Mouse (Mus musculus) c-Kit-positive CD71-negative TER-119-negative erythroid progenitor cells, embryonic 14.5 days (primary cell): ENCODE data around the gene Cacnb1.

Experiments used
- DNase-seq: peaks from one replicate; pipeline ENCODE4 v3.0.0-alpha.2; 2013; ENCODE audit warnings: low read depth

Gene Cacnb1

DNA sequence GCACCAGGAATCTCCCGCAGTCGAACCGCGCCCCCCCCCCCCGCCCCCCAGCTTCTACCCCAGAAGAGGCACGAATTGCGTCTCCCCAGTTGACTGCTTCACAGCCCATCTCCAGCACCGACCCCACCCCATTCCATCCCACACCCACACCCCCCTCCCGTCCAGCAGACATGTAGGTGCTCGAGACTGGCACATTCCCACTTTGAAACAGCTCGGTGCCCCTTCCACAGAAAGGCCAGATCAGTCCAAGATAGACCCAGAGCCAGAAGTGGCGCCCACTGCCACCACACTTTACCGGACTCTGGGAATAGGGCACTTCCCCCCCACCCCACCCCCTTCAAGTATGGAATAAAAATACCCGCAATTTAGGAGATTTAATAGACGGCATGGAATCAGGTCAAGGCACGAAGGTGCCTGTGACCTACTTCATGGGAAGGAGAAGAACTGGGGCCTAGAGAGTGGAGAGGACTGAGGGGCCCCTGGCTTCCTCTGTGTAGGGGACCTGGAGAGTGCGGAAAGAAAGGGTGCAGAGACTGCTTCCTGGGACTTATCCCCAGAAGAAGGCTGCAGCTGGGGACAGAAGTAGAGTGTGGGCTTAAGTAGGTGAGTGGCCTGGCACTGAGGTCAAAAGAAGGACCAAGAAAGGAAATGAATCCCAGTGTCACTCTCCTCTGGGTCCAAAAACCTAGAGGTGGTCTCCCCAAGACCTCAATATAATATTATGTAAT is 35.9 kb downstream of the Cacnb1 start:
- DNase-seq: no peak

DNA sequence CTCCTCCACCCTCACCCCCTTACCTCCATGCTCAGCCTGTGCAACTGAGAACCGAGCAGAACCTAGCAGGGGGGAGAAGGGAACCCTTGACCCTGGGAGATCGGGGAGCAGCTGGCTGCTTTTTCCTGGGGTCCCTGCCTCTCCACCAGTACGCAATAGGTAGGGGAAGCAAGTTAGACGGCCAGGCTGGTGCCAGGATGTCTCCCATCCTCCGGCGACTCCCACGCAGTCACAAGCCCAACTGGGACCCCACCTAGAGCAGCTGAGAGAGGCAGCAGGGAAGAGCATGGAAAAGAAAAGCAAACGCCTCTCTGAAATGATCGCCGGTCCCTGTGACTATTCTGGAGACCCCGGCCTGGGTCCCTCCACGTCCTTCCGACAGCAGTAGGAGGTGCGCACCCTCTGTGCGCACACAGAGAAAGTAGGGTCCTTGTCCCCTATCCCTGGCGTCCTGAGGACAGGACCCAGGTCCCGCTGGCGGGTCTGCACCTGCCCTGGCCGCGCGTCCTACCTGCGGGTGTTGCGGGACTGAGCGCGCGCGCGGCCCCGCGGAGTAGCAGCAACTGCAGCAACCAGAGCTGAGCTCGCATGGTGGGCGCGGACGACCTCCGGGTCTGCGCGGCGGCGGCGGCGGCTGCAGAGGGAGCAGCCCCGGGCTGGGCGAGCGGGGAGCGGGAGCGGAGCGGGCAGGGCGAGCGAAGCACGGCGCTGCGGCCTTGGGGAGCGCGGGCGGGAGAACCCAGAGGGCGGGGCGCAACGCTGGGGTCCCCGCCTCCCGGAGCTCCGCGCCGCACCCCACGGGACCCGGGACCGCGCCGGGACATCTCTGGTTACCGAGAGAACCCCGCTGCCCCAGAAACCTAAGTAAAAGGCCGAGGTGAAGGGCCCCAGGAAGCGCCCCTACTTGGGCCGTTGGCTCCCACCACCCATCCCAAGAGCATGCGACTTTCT is 36.8 kb downstream of the Cacnb1 start, which contains the start of gene Plxdc1:
Plxdc1 (minus strand) TSS at position 718 of the 951 bp plus-strand sequence.
- no peak for DNase-seq

DNA sequence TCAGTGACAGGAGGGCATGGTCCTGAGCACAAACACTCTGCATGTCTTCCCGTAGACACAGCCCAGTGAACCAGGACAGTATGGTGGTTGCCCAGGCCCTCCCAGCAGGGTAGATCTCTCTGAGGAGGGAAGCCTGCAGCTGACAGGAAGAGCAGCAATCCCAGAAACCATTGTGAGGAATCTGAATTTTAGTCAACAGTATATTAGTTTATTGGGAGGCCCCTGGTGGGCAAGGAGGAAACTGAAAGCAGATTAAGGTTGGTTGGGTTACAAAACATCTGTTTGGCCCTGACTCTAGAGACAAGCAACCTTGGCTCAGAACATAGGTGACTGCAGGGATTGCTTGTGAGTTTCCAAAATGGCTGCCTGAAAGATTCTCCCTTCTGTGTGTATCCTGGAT is 38.9 kb downstream of the Cacnb1 start:
- no peak for DNase-seq

DNA sequence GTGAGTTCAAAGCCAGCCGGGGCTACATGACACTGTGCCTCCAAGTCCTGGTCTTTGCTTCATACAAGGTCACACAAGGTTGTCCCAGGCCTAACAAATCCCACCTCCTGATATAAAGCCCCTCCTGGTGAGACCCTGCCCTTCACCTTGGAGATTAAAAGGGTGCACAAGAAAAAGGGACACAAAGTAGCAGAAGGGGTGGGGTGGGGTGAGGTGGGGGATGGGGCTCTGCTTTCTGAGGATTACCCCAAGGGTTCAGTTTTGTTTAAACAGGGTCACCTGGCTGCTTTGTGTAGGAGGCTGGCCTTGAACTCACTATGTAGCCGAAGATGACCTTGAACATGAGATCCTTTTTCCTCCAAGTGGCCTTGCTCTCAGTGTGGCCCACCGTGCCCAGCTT is 39.3 kb downstream of the Cacnb1 start:
- no peak for DNase-seq

DNA sequence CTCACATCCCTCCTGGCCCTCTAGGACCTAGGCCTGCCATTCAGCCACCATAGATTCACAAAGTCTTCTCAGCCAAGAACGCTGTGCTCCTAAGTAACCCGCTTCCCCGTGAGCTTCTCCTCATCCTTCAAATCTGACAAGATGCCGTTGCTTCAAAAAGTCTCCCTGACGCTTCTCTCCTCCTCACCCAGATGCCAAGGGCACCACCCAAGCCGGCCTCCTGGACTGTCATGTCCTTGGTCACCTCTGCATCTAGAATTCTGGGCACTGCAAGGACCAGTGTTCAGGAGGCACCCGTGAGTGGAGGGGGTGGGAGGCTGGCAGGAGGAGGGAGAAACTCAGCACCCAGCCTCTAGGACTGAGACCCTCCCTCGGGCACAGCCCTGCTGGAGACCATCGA is 40.1 kb downstream of the Cacnb1 start:
- DNase-seq: no peak

DNA sequence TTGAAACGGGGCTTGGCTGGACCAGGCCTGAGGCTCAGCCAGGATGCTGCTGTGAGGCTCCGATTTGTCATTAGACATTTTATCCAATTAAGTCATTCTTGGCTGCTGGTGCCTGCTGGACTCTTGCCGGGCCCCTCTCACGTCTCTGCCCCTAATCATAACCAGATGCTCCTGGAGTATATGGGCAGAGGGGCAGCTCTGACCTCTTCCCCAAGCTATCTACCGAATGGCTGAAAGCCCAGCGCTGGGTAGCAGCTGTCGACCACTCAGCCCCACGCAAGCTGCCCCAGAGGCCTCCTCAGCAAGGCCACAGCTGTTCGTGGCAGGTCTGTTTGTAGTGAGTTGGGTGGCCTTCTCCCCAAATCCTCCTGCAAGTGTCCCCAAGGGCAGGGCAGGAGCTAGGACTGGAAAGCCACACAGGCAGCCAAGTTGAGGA is 42.3 kb downstream of the Cacnb1 start:
- no peak for DNase-seq

DNA sequence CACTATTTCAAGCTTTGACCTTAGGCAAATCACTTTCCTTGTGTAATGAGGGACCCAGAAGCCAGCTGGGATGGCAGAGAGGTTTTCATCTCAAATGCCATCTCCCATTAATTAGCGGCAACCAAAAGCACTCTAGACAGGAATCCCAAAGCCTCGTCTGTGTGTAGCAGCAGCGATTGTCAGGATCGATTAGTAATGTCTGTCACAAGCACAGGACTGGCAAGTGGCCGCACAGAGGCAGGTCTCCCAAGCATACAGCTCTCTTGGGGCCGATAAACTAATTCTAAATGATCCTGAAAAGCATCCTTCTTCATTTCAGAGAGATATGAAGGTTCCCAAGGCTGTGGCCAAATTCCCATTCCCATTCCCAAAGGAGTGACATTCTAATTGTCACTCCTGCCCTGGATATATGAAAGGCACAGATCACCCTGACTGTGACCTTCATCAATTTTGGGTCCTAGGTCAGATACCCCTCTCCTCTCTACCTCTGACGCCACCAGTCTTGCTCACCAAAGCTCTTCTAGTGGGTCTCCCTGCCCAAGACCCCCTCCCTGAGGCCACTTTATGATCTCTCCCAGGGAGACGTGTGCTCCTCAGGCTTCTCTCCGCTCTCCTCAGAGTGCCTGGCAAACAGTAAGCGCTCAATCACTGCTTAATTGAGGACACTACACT is 42.9 kb downstream of the Cacnb1 start:
- no peak for DNase-seq

DNA sequence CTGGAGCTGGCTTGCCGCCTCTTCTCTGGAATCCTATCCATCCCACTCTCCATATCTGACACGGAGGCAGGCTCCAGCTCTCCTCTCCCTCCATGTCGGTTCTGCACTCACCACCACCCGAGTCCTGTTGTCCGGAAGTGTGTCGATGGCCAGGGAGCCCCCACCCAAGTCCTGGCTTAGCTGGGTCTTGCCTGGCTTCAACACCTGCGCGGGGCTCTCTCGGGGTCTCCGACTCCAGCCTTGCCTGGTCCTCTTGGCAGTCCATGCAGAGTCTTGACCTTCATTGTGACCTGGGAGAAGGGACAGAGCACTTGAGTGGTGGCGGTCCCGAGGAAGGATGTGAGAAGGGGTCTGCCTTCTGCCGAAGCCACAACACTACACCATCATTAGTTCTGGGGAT is 44.4 kb downstream of the Cacnb1 start:
- no peak for DNase-seq

DNA sequence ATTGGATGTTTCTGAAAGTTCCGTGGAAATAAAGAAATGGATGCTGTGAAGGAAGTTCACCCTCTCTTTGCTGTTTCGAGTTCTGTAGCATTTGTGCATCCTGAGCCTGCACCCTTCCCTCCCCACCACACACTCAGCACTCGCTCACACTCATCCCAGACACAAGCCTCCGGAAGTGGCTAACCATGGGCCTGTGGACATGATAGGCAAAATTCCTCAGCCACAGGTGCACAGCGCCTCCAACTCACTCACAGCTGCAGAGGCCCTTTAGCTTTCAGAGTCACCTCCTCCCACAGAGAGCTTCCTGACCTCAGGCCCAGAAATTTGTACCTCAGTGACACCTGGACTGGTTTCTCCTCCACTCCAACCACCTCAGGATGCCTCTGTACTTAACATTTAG is 45.0 kb downstream of the Cacnb1 start:
- DNase-seq: no peak

DNA sequence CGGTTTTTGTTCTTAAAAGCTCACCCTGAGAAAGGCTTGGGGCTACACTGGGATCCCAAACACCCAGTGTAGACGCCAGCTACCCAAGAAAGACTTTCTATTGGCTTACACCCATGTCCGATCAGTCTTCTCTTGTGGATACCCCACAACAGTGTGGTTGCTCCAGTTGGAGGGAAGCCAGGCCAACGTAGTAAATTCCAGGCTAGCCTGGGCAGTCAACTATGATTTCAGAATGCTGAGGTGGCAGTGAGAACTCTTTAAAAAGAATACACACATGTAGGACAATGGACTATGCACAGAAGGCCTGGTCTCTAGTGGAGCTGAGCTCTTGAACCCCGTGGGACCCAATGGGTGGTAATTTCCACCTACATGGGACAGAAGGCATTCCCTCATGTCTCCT is 48.1 kb downstream of the Cacnb1 start:
- no peak for DNase-seq

DNA sequence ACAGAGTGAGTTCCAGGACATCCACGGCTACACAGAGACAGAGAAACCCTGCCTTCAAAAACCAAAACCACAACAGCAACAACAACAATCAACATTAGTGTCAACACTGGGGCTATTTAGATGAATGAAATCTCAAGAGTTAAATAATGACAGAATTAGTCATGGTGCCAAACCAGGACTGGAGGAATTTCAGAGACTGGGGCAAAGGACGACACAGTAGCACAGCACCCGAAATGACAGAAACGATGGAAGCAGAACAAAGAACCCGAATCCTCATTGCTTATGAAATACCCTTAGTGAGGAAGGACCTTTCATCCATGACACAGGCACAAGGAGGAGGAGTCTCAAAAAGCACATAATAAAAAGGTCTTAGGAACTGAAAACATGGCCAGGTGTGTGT is 48.7 kb downstream of the Cacnb1 start:
- DNase-seq: no peak

DNA sequence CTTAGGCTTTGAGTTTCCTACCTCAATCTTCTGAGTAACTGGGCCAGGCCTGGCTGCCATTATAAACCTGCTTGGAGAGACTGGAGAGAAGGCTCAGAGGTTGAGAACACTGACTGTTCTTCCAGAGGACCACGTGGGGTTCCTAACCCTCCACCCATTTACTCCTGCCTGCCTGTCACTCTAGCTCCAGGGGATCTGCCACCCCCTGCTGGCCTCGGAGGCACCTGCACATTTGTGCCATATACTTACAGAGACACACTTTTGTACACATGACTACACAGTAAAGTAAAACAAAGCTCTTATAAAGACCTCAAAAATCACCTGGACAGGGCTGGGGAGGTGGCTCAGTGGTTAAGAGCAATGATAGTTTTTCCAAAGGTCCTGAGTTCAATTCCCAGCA is 50.4 kb downstream of the Cacnb1 start:
- DNase-seq: no peak

DNA sequence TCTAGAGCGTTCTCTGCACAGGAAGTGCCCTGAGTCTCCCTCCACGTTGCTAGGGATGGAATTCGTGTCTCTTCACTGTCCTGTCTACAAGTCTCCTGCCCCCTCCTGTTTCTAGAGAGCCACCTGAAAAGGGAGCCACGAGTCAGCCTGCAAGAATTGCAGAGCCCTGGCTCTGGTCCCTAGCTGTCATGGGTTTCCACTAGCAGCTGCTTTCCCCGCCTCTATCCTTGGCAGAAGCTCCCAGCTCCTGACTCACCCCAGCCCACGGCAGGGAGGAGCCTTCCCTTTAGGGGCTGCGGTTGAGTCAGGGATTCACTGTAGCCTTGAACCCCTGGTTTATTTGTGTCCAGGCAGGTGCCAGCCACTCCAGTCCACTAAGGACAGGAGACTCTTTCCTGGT is 51.6 kb downstream of the Cacnb1 start:
- DNase-seq: no peak

DNA sequence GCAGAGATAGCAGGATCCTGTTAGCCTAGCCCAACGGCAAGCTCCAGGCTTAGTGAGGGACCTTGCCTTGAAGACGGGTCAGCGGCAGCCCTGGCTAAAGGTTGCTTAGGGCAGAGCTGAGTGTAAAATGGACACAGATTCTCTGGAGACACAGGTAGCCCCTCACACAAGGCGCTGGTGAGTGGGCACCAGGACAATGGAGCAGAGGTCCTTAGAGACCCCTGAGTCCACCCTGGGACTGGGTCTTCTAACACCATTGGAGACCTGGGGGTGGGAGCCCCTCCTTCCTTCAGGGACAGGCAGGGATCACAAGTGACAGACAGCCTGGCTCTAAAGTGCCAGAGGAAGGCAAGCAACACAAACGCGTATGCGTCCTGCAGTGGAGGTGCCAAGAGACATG is 52.1 kb downstream of the Cacnb1 start:
- no peak for DNase-seq

DNA sequence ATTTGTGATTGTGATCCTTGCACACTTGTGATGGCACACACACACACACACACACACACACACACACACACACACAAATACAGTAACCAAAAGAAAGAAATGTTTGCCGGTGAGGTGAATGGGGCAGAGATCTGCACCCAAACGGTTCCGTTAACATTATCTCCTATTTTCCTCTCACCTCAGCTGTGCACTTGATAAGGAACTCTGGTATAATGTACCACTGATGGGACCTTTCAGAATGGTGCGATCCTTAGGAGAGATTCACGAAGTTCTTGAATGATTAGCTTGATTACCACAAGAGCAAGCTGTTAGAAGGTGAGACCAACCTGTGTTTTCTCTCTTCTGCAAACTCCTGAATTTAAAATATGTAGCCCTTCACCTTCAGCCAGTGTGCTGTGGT is 54.4 kb downstream of the Cacnb1 start:
- no peak for DNase-seq

DNA sequence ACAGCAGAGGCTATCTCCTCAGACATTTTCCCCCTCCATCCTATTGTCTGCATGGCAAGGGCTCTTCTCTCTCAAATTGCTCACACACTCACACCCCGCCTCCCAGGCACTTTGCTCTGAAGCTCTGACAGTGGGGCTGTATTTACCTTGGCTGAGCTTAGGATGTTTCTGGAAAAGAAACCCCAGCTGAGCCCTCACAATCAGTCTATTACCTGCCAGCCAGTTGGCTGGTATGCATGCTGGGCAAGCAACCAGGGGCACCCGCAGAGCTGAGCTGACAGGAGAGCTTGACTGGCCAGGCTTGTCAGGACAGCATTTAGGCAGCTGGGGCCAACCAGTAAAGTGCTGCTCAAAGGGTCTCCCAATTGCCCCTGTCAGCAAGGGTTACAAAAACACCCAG is 55.7 kb downstream of the Cacnb1 start:
- DNase-seq: no peak

DNA sequence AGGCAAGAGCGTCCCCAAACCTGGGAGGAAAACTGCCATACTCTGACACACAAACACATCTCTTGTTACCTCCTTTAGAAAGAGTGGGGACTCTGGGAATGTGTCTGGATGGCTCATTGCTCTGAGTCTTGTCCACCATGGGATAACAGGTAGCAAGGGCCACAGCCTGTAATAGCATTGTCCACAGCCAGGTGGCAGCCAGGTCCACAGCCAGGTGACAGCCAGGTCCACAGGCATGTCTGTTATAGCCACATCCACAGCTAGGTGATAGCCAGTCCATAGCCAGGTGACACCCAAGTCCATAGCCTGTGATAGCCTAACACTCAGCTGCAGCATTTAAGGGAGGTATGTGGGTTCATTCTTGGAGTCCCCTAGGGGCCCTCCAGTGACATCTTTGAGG is 61.9 kb downstream of the Cacnb1 start:
- DNase-seq: no peak

DNA sequence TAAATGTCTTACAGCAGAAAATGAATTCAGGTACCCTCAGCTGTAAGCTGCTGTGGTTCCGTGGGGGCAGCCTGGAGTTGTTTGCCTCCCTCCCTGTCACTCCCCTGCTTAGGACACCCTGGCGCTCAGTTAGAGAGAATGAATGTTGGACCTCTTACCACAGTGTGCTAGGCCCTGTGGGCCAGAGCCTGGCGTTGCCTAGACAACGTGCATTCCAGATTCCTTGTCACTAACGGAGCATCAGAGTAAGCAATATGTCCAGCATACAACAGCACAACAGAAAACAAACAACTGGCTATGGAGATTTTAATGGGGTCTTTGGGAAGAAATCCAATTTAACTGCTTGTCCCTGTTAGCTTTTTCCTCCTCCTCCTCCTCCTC is 63.5 kb downstream of the Cacnb1 start:
- DNase-seq: no peak

DNA sequence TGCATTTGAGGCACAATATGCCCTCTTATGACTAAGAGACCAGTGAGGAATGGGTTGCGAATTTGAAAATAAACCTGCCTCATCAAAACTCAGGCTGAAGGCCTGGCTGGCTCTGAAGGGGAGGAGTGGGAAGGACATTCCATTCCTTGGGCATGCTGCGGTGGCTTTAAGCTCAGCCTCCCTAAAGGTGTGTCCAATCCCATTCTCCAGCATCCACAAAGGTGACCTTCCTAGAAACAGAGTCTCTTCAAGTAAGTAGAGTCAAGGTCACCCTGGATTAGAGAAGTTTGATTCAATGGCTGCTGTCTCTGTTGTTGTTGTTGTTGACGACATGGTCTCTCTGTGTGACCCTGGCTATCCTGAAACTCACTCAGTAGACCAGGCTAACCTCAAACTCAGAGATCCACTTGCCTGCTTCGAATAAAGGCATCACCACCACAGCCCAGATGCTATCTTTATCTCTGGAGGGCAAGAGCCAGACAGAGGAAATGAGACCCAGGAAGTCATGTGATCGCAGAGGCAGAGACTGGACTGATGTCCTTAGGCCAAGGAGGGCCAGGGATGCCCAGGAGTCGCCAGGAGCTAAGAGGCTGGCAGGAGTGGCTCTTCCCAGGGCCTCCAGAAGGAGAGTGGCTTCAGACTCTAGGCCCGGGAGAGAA is 64.1 kb downstream of the Cacnb1 start:
- no peak for DNase-seq

DNA sequence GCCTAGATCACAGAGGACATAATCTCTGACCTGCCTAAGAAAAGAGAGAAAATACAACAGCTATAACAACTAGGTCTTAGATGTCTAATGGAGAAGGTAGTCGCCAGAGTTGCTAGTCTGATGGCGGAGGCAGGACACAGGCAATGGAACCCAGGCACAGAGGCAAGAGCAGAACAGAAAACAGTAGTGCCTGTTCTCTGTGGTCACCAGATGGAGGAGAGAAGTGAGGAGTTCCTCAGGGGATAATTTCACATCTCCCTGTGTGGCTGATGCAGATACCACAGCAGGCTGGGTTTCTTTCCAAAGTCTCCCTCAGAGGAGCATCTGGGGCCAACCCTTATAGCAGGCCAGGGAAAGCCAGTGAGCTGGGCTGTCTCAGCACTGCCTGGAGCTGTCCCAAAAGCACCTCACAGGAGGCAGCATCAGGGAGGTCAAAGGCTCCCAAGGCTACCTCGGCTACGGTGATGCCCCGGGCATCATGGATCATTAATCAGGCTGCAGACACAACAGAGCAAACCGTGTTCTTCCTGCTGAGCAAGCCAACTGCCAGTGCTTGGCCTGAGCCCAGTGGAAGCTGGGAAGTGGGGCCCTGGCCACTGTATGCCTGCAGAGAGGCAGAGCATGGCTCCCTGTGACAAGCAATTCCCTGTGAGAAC is 65.8 kb downstream of the Cacnb1 start:
- no peak for DNase-seq

DNA sequence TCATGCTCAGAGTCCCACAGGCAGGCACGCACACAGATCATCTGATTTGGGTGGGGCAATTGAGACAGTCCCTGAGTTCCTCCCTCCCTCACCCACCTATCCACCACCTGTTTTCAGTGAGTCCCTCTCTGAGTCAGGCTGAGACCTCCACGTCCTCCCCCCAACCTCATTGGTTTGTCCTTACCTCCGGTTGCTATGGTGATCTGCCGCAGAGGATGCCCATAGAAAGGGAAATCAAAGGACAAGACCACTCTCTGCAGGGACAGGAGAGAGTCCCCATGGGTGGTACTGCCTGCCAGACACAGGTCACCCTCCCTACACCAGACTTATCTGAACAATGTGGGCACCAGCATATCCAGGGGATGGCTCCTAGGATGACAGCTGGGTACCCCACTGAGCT is 66.9 kb downstream of the Cacnb1 start:
- DNase-seq: no peak
